Mouse (Mus musculus): ENCODE results near the gene Psmc3ip. TPM values are rescaled to one million over a fixed set of nuclear protein-coding genes. Genes with fewer than 3 reads are reported as not detected.

Psmc3ip gene
- polyA plus RNA-seq, 1 experiment from 2014 or later = 29.1 TPM

GRCm38 (mm10) chr11:101064462-101064861, 30.8 kb downstream of the Psmc3ip start:
- H3K9ac ChIP-seq (ENCODE audit: low read length) = no peak overlapping the region
- ATAC-seq (replicated peaks; ENCODE audit: low FRiP score, low TSS enrichment, low read depth) (no peak), DNase-seq (ENCODE audit: low spot score) (no peak)
- H3K4me1 ChIP-seq (replicated peaks; ENCODE audit: control insufficient read depth, insufficient read depth, low read length) = peaks cover 52% of the 10 kb centered on the region
- no peaks in the 10 kb centered on the region for H3K27me3 ChIP-seq (replicated peaks; ENCODE audit: control insufficient read depth, insufficient read depth, low read length)
- peak overlapping the region; percentile 94 for H3K27ac ChIP-seq (ENCODE audit: low read depth)
- no peak overlapping the region for H3K4me2 ChIP-seq (ENCODE audit: low read length)
- H3K9me3 ChIP-seq (ENCODE audit: control insufficient read depth, low read length) = no peaks in the 10 kb centered on the region
- no peak overlapping the region for H3K4me3 ChIP-seq (ENCODE audit: low read depth, low read length)
- 70% methylated on average over 4 of the region's 4 CpGs for WGBS
- H3K36me3 ChIP-seq (ENCODE audit: control insufficient read depth, insufficient read depth, low read length) = no peaks in the 10 kb centered on the region

DNA sequence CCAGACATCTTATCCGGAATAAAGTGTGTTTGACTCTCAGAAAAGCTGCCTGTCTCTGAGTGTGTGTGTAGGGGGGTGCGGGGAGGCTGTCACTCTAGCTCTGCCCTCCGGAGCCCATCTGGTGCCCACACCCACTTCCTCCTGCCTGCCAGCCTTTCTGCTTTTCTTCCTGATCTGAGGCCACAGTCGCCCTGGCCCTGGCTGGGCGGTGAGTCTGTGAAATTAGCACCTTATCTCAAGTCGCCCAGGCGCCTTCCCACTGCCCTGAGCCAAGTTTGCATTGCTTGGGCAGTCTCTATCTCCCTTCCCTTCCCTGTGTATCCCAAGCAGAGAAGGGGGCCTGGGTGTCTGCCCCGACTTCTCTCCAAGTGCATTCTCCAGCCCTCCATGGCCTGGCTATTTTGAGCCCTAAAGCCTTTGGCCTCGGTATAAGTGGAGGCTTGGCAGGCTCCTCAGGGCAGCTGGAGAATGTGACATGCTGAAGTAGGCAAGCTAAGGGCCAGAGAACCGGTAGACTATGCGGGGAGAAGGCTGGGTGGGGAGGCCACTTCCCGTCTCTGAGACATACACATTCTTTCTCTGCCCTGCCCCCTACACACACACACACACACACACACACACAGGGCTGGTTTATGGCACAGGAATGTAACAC, 31.4 kb downstream of the Psmc3ip start:
- Histone ChIP-seq H3K9ac (ENCODE audit: low read length) (no peak overlapping the region), H3K36me3 (ENCODE audit: control insufficient read depth, insufficient read depth, low read length) (no peaks in the 10 kb centered on the region), H3K4me3 (ENCODE audit: low read depth, low read length) (no peak overlapping the region), H3K4me2 (ENCODE audit: low read length) (peak overlapping the region; percentile 6; the same call in 1 of the 2 replicates), H3K4me1 (replicated peaks; ENCODE audit: control insufficient read depth, insufficient read depth, low read length) (peaks cover 57% of the 10 kb centered on the region), H3K9me3 (ENCODE audit: control insufficient read depth, low read length) (no peaks in the 10 kb centered on the region), H3K27me3 (replicated peaks; ENCODE audit: control insufficient read depth, insufficient read depth, low read length) (no peaks in the 10 kb centered on the region), H3K27ac (ENCODE audit: low read depth) (peak overlapping the region; percentile 94)
- WGBS = 14% methylated on average over 12 of the region's 12 CpGs
- peak; percentile 76 for DNase-seq (ENCODE audit: low spot score)
- ATAC-seq (replicated peaks; ENCODE audit: low FRiP score, low TSS enrichment, low read depth) = peak; percentile 53

DNA sequence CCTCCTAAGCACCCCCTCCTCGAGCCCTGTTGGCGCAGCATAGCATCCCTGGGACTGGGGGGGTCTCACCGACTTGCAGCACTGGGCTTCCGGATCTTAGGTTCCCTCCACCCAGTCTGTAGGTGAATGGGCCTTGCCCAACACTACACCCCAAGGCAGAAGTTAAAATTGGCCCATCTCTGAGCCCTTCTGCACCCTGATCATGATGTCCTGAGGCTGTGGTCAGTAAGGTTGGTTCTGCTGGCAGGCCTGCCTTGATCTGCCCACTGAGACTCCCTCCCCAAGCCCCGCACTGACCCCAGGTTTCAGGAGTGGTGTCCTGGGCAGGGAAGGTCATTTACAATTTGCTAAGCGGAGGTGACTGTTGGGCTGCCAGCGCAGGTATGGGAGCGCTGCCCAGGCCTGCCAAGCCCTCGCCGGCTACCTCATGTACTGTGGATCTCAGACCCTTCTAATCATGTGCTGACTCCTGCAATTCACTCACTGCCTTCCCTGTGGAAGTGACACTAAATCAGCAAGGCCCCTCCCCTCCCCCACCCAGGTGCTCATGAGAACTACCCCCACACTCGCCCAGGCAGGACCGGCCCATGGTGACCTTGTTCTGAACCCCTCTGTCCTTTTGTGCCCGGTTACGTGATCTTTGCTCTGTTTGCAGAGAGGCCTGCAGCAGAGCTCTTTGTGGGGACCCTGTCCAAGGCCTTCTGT, 32.1 kb downstream of the Psmc3ip start:
- Histone ChIP-seq H3K27me3 (replicated peaks; ENCODE audit: control insufficient read depth, insufficient read depth, low read length) (no peaks in the 10 kb centered on the region), H3K9me3 (ENCODE audit: control insufficient read depth, low read length) (no peaks in the 10 kb centered on the region), H3K36me3 (ENCODE audit: control insufficient read depth, insufficient read depth, low read length) (no peaks in the 10 kb centered on the region), H3K9ac (ENCODE audit: low read length) (no peak overlapping the region), H3K4me2 (ENCODE audit: low read length) (peak overlapping the region; percentile 6; the same call in 1 of the 2 replicates), H3K4me1 (replicated peaks; ENCODE audit: control insufficient read depth, insufficient read depth, low read length) (peaks cover 63% of the 10 kb centered on the region), H3K4me3 (ENCODE audit: low read depth, low read length) (no peak overlapping the region), H3K27ac (ENCODE audit: low read depth) (peak overlapping the region; percentile 94)
- peak; percentile 11; the same call in 1 of the 2 replicates for ATAC-seq (replicated peaks; ENCODE audit: low FRiP score, low TSS enrichment, low read depth)
- WGBS = 55% methylated on average over 14 of the region's 14 CpGs
- DNase-seq (ENCODE audit: low spot score) = no peak

DNA sequence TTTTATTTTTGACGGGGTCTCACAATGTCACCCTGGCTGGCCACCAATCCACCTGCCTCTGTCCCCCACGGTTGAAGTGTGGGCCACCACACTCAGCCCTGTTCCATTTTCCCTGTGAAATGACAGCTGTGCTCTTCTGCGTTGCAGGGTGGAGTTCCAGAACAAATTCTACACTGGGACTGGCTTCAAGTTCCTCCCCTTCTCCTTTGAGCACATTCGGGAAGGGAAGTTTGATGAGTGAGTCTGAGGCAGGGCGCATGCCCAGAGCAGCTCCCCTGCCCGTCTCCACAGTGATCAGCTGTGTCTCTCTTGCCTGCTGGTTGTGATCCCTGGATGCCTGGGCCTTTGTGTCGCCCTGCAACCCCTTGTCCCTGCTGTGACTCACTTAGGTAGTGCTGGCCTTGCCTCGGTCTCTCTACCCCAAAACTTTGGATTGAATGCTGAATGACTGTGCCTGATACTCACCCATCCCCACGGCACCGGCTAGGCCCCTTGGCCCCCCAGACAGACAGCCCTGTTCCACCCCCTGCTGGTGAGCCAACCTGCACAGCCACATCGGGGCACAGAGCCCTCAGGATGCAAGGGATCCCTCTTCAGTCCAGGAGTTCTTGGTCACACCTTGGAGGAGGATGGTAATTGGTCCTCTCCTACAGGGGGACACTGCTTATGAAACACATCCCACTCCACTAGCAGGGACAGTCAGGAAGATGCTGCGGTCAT, 32.9 kb downstream of the Psmc3ip start:
- Histone ChIP-seq H3K9me3 (ENCODE audit: control insufficient read depth, low read length) (no peaks in the 10 kb centered on the region), H3K36me3 (ENCODE audit: control insufficient read depth, insufficient read depth, low read length) (no peaks in the 10 kb centered on the region), H3K9ac (ENCODE audit: low read length) (no peak overlapping the region), H3K4me3 (ENCODE audit: low read depth, low read length) (no peak overlapping the region), H3K4me1 (replicated peaks; ENCODE audit: control insufficient read depth, insufficient read depth, low read length) (peaks cover 68% of the 10 kb centered on the region), H3K27ac (ENCODE audit: low read depth) (peak overlapping the region; percentile 94; the same call in 1 of the 2 replicates), H3K4me2 (ENCODE audit: low read length) (no peak overlapping the region), H3K27me3 (replicated peaks; ENCODE audit: control insufficient read depth, insufficient read depth, low read length) (no peaks in the 10 kb centered on the region)
- no peak for ATAC-seq (replicated peaks; ENCODE audit: low FRiP score, low TSS enrichment, low read depth)
- no peak for DNase-seq (ENCODE audit: low spot score)
- 73% methylated on average over 12 of the region's 12 CpGs for WGBS

GRCm38 (mm10) chr11:101061049-101061448, 34.2 kb downstream of the Psmc3ip start:
- H3K4me1 ChIP-seq (replicated peaks; ENCODE audit: control insufficient read depth, insufficient read depth, low read length) = peaks cover 74% of the 10 kb centered on the region
- no peak overlapping the region for H3K9ac ChIP-seq (ENCODE audit: low read length)
- 80% methylated on average over 5 of the region's 5 CpGs for WGBS
- H3K27ac ChIP-seq (ENCODE audit: low read depth) = peak overlapping the region; percentile 90
- no peak for DNase-seq (ENCODE audit: low spot score)
- no peak for ATAC-seq (replicated peaks; ENCODE audit: low FRiP score, low TSS enrichment, low read depth)
- no peak overlapping the region for H3K4me2 ChIP-seq (ENCODE audit: low read length)
- H3K36me3 ChIP-seq (ENCODE audit: control insufficient read depth, insufficient read depth, low read length) = no peaks in the 10 kb centered on the region
- no peak overlapping the region for H3K4me3 ChIP-seq (ENCODE audit: low read depth, low read length)
- no peaks in the 10 kb centered on the region for H3K9me3 ChIP-seq (ENCODE audit: control insufficient read depth, low read length)
- H3K27me3 ChIP-seq (replicated peaks; ENCODE audit: control insufficient read depth, insufficient read depth, low read length) = no peaks in the 10 kb centered on the region

DNA sequence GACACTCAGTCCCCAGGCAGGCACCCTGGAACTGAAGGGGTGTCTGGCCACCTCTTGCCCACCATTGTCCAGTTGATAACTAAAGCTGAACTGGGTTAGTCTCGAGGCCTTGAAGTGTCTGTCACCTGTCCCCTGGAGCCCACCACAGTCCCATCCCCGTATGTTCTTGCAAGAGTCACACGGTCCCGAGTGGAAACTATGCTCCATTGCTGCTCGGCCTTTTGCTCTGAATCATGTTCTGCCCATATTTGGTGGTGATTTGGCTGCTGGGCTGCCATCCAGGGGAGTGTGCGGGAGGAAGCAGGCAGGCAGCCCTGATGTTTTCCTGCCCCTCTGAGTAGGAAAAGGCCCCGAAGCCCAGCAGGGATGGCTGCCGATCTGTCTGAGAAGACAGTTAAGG, 35.1 kb downstream of the Psmc3ip start:
- peak; percentile 36; the same call in 1 of the 2 replicates for ATAC-seq (replicated peaks; ENCODE audit: low FRiP score, low TSS enrichment, low read depth)
- Histone ChIP-seq H3K27me3 (replicated peaks; ENCODE audit: control insufficient read depth, insufficient read depth, low read length) (no peaks in the 10 kb centered on the region), H3K9me3 (ENCODE audit: control insufficient read depth, low read length) (no peaks in the 10 kb centered on the region), H3K27ac (ENCODE audit: low read depth) (peak overlapping the region; percentile 90), H3K4me3 (ENCODE audit: low read depth, low read length) (no peak overlapping the region), H3K36me3 (ENCODE audit: control insufficient read depth, insufficient read depth, low read length) (peaks cover 5% of the 10 kb centered on the region), H3K4me2 (ENCODE audit: low read length) (no peak overlapping the region), H3K4me1 (replicated peaks; ENCODE audit: control insufficient read depth, insufficient read depth, low read length) (peaks cover 74% of the 10 kb centered on the region), H3K9ac (ENCODE audit: low read length) (no peak overlapping the region)
- WGBS = 35% methylated on average over 8 of the region's 8 CpGs
- peak; percentile 66 for DNase-seq (ENCODE audit: low spot score)

DNA sequence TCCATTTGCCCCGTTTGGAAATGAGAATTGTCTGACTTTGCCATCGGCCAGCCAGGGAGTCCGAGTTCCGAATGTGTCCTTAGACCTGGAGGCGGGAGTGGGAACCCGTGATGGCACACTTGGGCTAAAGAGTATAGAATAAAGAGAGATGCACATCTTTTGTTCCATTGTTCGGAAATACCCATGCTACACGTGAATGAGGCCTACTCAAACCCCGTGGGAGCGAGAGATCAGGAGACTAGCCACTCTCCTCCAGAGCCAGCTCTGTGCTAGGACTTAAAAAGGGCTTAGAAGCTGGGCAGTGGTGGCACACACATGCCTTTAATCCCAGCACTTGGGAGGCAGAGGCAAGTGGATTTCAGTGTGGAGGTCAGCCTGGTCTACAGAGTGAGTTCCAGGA, 35.8 kb downstream of the Psmc3ip start:
- Histone ChIP-seq H3K9me3 (ENCODE audit: control insufficient read depth, low read length) (no peaks in the 10 kb centered on the region), H3K27me3 (replicated peaks; ENCODE audit: control insufficient read depth, insufficient read depth, low read length) (no peaks in the 10 kb centered on the region), H3K36me3 (ENCODE audit: control insufficient read depth, insufficient read depth, low read length) (peaks cover 11% of the 10 kb centered on the region), H3K4me3 (ENCODE audit: low read depth, low read length) (no peak overlapping the region), H3K27ac (ENCODE audit: low read depth) (peak overlapping the region; percentile 90), H3K4me2 (ENCODE audit: low read length) (no peak overlapping the region), H3K4me1 (replicated peaks; ENCODE audit: control insufficient read depth, insufficient read depth, low read length) (peaks cover 72% of the 10 kb centered on the region), H3K9ac (ENCODE audit: low read length) (no peak overlapping the region)
- DNase-seq (ENCODE audit: low spot score) (no peak), ATAC-seq (replicated peaks; ENCODE audit: low FRiP score, low TSS enrichment, low read depth) (no peak)
- WGBS = 80% methylated on average over 10 of the region's 10 CpGs

DNA sequence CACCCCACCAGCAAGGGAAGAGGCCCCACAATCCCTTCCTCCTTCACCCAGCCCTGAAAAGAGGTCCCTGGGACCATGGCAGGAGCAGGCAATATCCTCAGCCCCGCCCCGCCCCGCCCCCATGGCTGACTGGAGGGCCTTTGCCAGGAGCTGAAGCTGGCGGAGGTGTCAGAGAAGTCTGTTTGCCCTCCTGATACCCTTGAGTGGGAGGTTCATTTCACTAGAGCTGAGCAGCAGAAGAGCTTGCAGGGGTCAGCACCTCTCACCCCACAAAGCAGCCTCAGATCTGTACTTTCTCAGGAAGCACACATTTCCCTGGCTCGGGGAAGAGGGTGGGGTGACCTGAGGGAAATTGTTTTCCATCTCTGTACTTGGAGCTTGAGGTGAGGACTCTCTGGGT, 36.5 kb downstream of the Psmc3ip start:
- DNase-seq (ENCODE audit: low spot score) = no peak
- ATAC-seq (replicated peaks; ENCODE audit: low FRiP score, low TSS enrichment, low read depth) = no peak
- Histone ChIP-seq H3K4me3 (ENCODE audit: low read depth, low read length) (no peak overlapping the region), H3K9ac (ENCODE audit: low read length) (no peak overlapping the region), H3K27ac (ENCODE audit: low read depth) (peak overlapping the region; percentile 90; the same call in 1 of the 2 replicates), H3K4me2 (ENCODE audit: low read length) (no peak overlapping the region), H3K27me3 (replicated peaks; ENCODE audit: control insufficient read depth, insufficient read depth, low read length) (no peaks in the 10 kb centered on the region), H3K9me3 (ENCODE audit: control insufficient read depth, low read length) (no peaks in the 10 kb centered on the region), H3K36me3 (ENCODE audit: control insufficient read depth, insufficient read depth, low read length) (peaks cover 11% of the 10 kb centered on the region), H3K4me1 (replicated peaks; ENCODE audit: control insufficient read depth, insufficient read depth, low read length) (peaks cover 64% of the 10 kb centered on the region)
- 52% methylated on average over 5 of the region's 5 CpGs for WGBS

Data from intestine, embryonic 14.5 days (tissue).